Mouse (Mus musculus): ENCODE data around the gene Plekha5. TPM values are rescaled to one million over a fixed set of nuclear protein-coding genes. Genes with fewer than 3 reads are reported as not detected.
"Not testable (repeated sequence)": the region's sequence is repeated elsewhere in the genome, so short reads cannot be mapped to it uniquely, and the experiment has no call there.

Gene Plekha5
- polyA plus RNA-seq, 1 experiment from 2014 or later, result 50.1 TPM

- H3K4me3 ChIP-seq (replicated peaks), result no peak overlapping the region
- 82% methylated on average over 1 of the region's 1 CpGs for WGBS
- no peak overlapping the region for H3K9ac ChIP-seq
- no peaks in the 10 kb centered on the region for H3K27me3 ChIP-seq
- no peaks in the 10 kb centered on the region for H3K36me3 ChIP-seq
- ATAC-seq (replicated peaks; ENCODE audit: low FRiP score), result no peak
- peaks cover 25% of the 10 kb centered on the region for H3K4me1 ChIP-seq
- no peak overlapping the region for H3K27ac ChIP-seq
- H3K9me3 ChIP-seq (replicated peaks), result no peaks in the 10 kb centered on the region
- H3K4me2 ChIP-seq, result no peak overlapping the region
Measured at GRCm38 (mm10) chr6:140517188-140517587, 93.3 kb downstream of the Plekha5 start.

- WGBS, result 60% methylated on average over 13 of the region's 13 CpGs
- no peak overlapping the region for H3K4me3 ChIP-seq (replicated peaks)
- H3K9ac ChIP-seq, result no peak overlapping the region
- 0 out of 2 replicates have a peak overlapping the region, but pooled peaks have one; percentile 18 for H3K27ac ChIP-seq
- H3K9me3 ChIP-seq (replicated peaks), result no peaks in the 10 kb centered on the region
- H3K4me1 ChIP-seq, result peaks cover 21% of the 10 kb centered on the region
- no peak overlapping the region for H3K4me2 ChIP-seq
- no peak for ATAC-seq (replicated peaks; ENCODE audit: low FRiP score)
- H3K36me3 ChIP-seq, result no peaks in the 10 kb centered on the region
- H3K27me3 ChIP-seq, result no peaks in the 10 kb centered on the region
Measured at GRCm38 (mm10) chr6:140519019-140519418, 95.2 kb downstream of the Plekha5 start.

- H3K9me3 ChIP-seq (replicated peaks), result no peaks in the 10 kb centered on the region
- H3K36me3 ChIP-seq, result no peaks in the 10 kb centered on the region
- no peak for ATAC-seq (replicated peaks; ENCODE audit: low FRiP score)
- no peak overlapping the region for H3K4me2 ChIP-seq
- WGBS, result 31% methylated on average over 10 of the region's 10 CpGs
- H3K9ac ChIP-seq, result no peak overlapping the region
- 0 out of 2 replicates have a peak overlapping the region, but pooled peaks have one; percentile 18 for H3K27ac ChIP-seq
- H3K4me1 ChIP-seq, result peaks cover 16% of the 10 kb centered on the region
- no peaks in the 10 kb centered on the region for H3K27me3 ChIP-seq
- H3K4me3 ChIP-seq (replicated peaks), result no peak overlapping the region
Measured at GRCm38 (mm10) chr6:140519488-140520159, 95.8 kb downstream of the Plekha5 start.

- WGBS, result 66% methylated on average over 6 of the region's 6 CpGs
Measured at GRCm38 (mm10) chr6:140520961-140521360, 97.1 kb downstream of the Plekha5 start.

GRCm38 (mm10) chr6:140521832-140522231 lies 98.0 kb downstream of the Plekha5 start:
- ATAC-seq (replicated peaks; ENCODE audit: low FRiP score), result peak; percentile 26; the same call in 1 of the 2 replicates
- Histone ChIP-seq H3K4me3 (replicated peaks) (no peak overlapping the region), H3K4me1 (peaks cover 13% of the 10 kb centered on the region), H3K27me3 (no peaks in the 10 kb centered on the region), H3K36me3 (peaks cover 14% of the 10 kb centered on the region), H3K9me3 (replicated peaks) (no peaks in the 10 kb centered on the region), H3K9ac (no peak overlapping the region), H3K27ac (no peak overlapping the region), H3K4me2 (no peak overlapping the region)
- WGBS, result 50% methylated on average over 5 of the region's 5 CpGs

More at GRCm38 (mm10) chr6:140520961-140521360, 97.1 kb downstream of the Plekha5 start:
- H3K4me1 ChIP-seq, result peaks cover 13% of the 10 kb centered on the region
- H3K9me3 ChIP-seq (replicated peaks), result no peaks in the 10 kb centered on the region
- H3K9ac ChIP-seq, result no peak overlapping the region
- H3K27ac ChIP-seq, result no peak overlapping the region
- no peaks in the 10 kb centered on the region for H3K27me3 ChIP-seq
- H3K4me2 ChIP-seq, result no peak overlapping the region
- H3K36me3 ChIP-seq, result peaks cover 8% of the 10 kb centered on the region
- H3K4me3 ChIP-seq (replicated peaks), result no peak overlapping the region
- ATAC-seq (replicated peaks; ENCODE audit: low FRiP score), result no peak

- H3K4me2 ChIP-seq, result no peak overlapping the region
- peaks cover 13% of the 10 kb centered on the region for H3K4me1 ChIP-seq
- 85% methylated on average over 4 of the region's 4 CpGs for WGBS
- peaks cover 23% of the 10 kb centered on the region for H3K36me3 ChIP-seq
- H3K27me3 ChIP-seq, result no peaks in the 10 kb centered on the region
- H3K9me3 ChIP-seq (replicated peaks), result no peaks in the 10 kb centered on the region
- no peak for ATAC-seq (replicated peaks; ENCODE audit: low FRiP score)
- H3K4me3 ChIP-seq (replicated peaks), result no peak overlapping the region
- no peak overlapping the region for H3K27ac ChIP-seq
- H3K9ac ChIP-seq, result no peak overlapping the region
Measured at GRCm38 (mm10) chr6:140523600-140523999, 99.7 kb downstream of the Plekha5 start.

GRCm38 (mm10) chr6:140528414-140528813 lies 104.6 kb downstream of the Plekha5 start:
- H3K4me2 ChIP-seq, result no peak overlapping the region
- 84% methylated on average over 6 of the region's 6 CpGs for WGBS
- peaks cover 56% of the 10 kb centered on the region for H3K36me3 ChIP-seq
- no peaks in the 10 kb centered on the region for H3K27me3 ChIP-seq
- H3K4me3 ChIP-seq (replicated peaks), result no peak overlapping the region
- H3K9ac ChIP-seq, result no peak overlapping the region
- ATAC-seq (replicated peaks; ENCODE audit: low FRiP score), result no peak
- no peak overlapping the region for H3K27ac ChIP-seq
- no peaks in the 10 kb centered on the region for H3K4me1 ChIP-seq
- no peaks in the 10 kb centered on the region for H3K9me3 ChIP-seq (replicated peaks)

GRCm38 (mm10) chr6:140532858-140533257 lies 109.0 kb downstream of the Plekha5 start:
- not testable (repeated sequence) for H3K4me2 ChIP-seq; H3K27me3 ChIP-seq; H3K4me3 ChIP-seq (replicated peaks); H3K4me1 ChIP-seq; H3K27ac ChIP-seq; ATAC-seq (replicated peaks; ENCODE audit: low FRiP score); H3K9ac ChIP-seq; H3K9me3 ChIP-seq (replicated peaks)
- H3K36me3 ChIP-seq, result peaks cover 74% of the 10 kb centered on the region
- 96% methylated on average over 1 of the region's 1 CpGs for WGBS

- Histone ChIP-seq H3K27ac (no peak overlapping the region), H3K27me3 (no peaks in the 10 kb centered on the region), H3K4me1 (no peaks in the 10 kb centered on the region), H3K9ac (no peak overlapping the region), H3K9me3 (replicated peaks) (no peaks in the 10 kb centered on the region), H3K36me3 (peaks cover 73% of the 10 kb centered on the region), H3K4me2 (no peak overlapping the region), H3K4me3 (replicated peaks) (no peak overlapping the region)
- 91% methylated on average over 5 of the region's 5 CpGs for WGBS
- no peak for ATAC-seq (replicated peaks; ENCODE audit: low FRiP score)
Measured at GRCm38 (mm10) chr6:140533606-140534005, 109.8 kb downstream of the Plekha5 start.

GRCm38 (mm10) chr6:140535504-140535903 lies 111.7 kb downstream of the Plekha5 start:
- no peak overlapping the region for H3K4me2 ChIP-seq
- no peak overlapping the region for H3K4me3 ChIP-seq (replicated peaks)
- H3K9me3 ChIP-seq (replicated peaks), result no peaks in the 10 kb centered on the region
- ATAC-seq (replicated peaks; ENCODE audit: low FRiP score), result no peak
- no peaks in the 10 kb centered on the region for H3K27me3 ChIP-seq
- H3K36me3 ChIP-seq, result peaks cover 74% of the 10 kb centered on the region
- WGBS, result 71% methylated on average over 8 of the region's 8 CpGs
- no peaks in the 10 kb centered on the region for H3K4me1 ChIP-seq
- no peak overlapping the region for H3K9ac ChIP-seq
- no peak overlapping the region for H3K27ac ChIP-seq

- Histone ChIP-seq H3K4me1 (peaks cover 6% of the 10 kb centered on the region), H3K9me3 (replicated peaks) (no peaks in the 10 kb centered on the region), H3K4me2 (no peak overlapping the region), H3K27ac (no peak overlapping the region), H3K36me3 (peaks cover 62% of the 10 kb centered on the region), H3K27me3 (no peaks in the 10 kb centered on the region), H3K9ac (no peak overlapping the region), H3K4me3 (replicated peaks) (no peak overlapping the region)
- no peak for ATAC-seq (replicated peaks; ENCODE audit: low FRiP score)
- 97% methylated on average over 3 of the region's 3 CpGs for WGBS
Measured at GRCm38 (mm10) chr6:140541919-140542318, 118.1 kb downstream of the Plekha5 start.

GRCm38 (mm10) chr6:140543005-140543794 lies 119.3 kb downstream of the Plekha5 start:
- no peak for ATAC-seq (replicated peaks; ENCODE audit: low FRiP score)

More at GRCm38 (mm10) chr6:140543005-140543794, 119.3 kb downstream of the Plekha5 start:
- Histone ChIP-seq H3K27ac (no peak overlapping the region), H3K27me3 (no peaks in the 10 kb centered on the region), H3K9ac (no peak overlapping the region), H3K9me3 (replicated peaks) (no peaks in the 10 kb centered on the region), H3K4me1 (peaks cover 13% of the 10 kb centered on the region), H3K4me2 (no peak overlapping the region), H3K4me3 (replicated peaks) (no peak overlapping the region), H3K36me3 (peaks cover 56% of the 10 kb centered on the region)
- 75% methylated on average over 11 of the region's 11 CpGs for WGBS

Data from kidney, embryonic 15.5 days (tissue).